Mouse (Mus musculus): ENCODE measurements around the gene Arid1b.

DNA sequence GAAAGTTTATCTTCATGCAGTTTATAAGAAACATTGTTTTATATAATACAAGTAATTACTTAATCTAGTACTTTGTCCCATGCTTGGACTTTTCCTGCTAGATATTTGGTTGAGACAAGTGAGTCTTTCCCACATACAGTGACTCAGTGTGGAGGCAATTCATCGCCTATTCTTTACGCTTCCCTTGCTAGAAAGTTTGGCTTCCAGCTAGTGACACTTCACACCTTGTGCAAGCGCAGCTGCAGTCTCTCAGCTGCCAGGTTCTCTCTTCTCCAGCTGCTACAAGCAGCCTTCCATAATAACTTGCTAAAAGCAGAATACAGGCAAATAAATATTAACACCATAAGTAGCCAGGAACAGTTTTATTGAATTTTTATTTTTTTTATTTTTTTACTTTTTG, 279.6 kb downstream of the Arid1b start:
- TF ChIP-seq POLR2A (IDR thresholded peaks at IDR 0.05; ENCODE audit: low read depth, low read length) (no peak), CTCF (IDR thresholded peaks at IDR 0.05; ENCODE audit: extremely low read depth, insufficient read length, insufficient replicate concordance, low read depth, low read length) (no peak)

Measured in small intestine, adult 2 months (tissue).